In the genomic region with DNA sequence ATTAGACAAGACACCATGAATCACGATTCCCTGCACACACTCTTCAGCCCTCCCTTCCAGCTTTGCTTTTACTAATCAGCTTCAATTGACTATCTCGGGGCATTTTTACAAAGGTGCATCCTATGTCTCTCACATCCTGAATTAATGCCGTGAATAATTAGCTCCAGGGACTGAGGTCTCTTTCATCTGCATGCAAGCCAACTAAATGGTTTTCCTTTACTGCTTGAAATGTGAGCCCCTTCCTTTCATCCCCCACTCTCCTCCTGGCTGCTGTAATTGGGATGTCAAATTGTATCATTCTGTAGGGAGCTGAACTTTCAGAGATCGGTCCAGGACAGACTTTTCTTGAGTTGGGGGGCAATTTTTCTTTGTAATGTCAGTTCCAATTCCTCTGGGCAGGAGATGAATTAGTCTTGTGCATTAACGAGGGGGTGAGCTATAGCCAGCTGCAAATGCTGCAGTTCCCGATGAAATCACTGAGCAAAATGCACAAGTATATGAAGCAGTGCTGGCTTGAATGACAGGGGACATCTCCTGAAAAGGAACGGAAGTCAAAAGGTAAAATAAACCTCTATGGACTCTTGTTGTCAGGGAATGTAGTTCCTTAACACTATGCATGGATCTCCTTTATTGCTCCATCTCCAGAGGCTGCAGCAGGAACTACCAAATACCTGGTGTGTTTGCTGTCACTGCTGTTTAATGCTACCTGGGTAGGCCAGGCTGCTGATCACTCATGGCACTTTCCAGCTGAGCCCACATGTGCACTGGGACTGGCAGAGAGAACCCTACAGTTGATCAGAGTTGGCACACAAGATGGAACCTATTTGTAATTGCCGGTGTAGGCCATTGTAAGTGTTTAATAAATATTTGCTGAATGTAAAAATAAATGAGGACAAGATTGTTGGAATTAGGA, we compare ENCODE assay signal across 19 mouse cellular contexts.
A peak's percentile ranks its signal among the peaks of the same experiment; 100 is the strongest.
DNase-seq lines count a peak whose midpoint lies in the region; ATAC-seq and TF ChIP-seq lines count a peak whose summit lies in the region.
"Had no signal": no experiment of that assay in that cellular context is flagged by ENCODE, and none has a peak within 500 bp of the region (broad histone marks: within the 10 kb centered on the region; RNA-seq: fewer than 3 reads in every experiment).

No protein-coding gene starts in this region.

- H3K27ac ChIP-seq in forebrain, embryonic 15.5 days (replicated peaks): no peak overlapping the region
- H3K27ac ChIP-seq in midbrain, embryonic 14.5 days (replicated peaks; ENCODE audit: low read depth, low read length): peak overlapping the region; percentile 46
- H3K27ac ChIP-seq in liver, embryonic 11.5 days (ENCODE audit: low read depth, low read length): no peak overlapping the region
- H3K27ac ChIP-seq: liver, embryonic 13.5 days had no signal

- H3K9ac ChIP-seq in forebrain, embryonic 15.5 days (replicated peaks): no peak overlapping the region
- H3K9ac ChIP-seq in midbrain, embryonic 14.5 days (replicated peaks; ENCODE audit: low read length): no peak overlapping the region
- no peak overlapping the region for H3K9ac ChIP-seq in liver, embryonic 11.5 days (ENCODE audit: low read depth, low read length)
- H3K9ac ChIP-seq: liver, embryonic 13.5 days had no signal

- TF ChIP-seq CTCF in brain, embryonic 14.5 days (IDR thresholded peaks at IDR 0.05; ENCODE audit: borderline replicate concordance, extremely low read depth, insufficient read depth, insufficient read length): no peak

- 0 out of 2 replicates have a peak, but pooled peaks have one; percentile 46 for ATAC-seq in forebrain, embryonic 15.5 days (replicated peaks)
- ATAC-seq in midbrain, embryonic 14.5 days (ENCODE audit: low FRiP score, low TSS enrichment): peak; percentile 80; the same call in 1 of the 2 replicates
- no peak for ATAC-seq in liver, embryonic 11.5 days (replicated peaks; ENCODE audit: low FRiP score)
- no peak for ATAC-seq in frontal cortex, adult (ENCODE audit: low TSS enrichment)
- ATAC-seq: lung, postnatal 0 days had no signal

- no peak for TF ChIP-seq POLR2A in brain, embryonic 14.5 days (IDR thresholded peaks at IDR 0.05; ENCODE audit: borderline replicate concordance, extremely low read depth, insufficient read depth, insufficient read length, poor library complexity, severe bottlenecking)

- H3K36me3 ChIP-seq in forebrain, embryonic 15.5 days: no peaks in the 10 kb centered on the region
- no peaks in the 10 kb centered on the region for H3K36me3 ChIP-seq in midbrain, embryonic 14.5 days (ENCODE audit: control insufficient read depth, insufficient read depth, low read length)
- H3K36me3 ChIP-seq in liver, embryonic 11.5 days (ENCODE audit: control insufficient read depth, insufficient read depth, low read length): no peaks in the 10 kb centered on the region
- H3K36me3 ChIP-seq: G1E; liver, embryonic 13.5 days had no signal

- no peaks in the 10 kb centered on the region for H3K9me3 ChIP-seq in forebrain, embryonic 15.5 days
- H3K9me3 ChIP-seq in midbrain, embryonic 14.5 days (ENCODE audit: control insufficient read depth, low read length): no peaks in the 10 kb centered on the region
- no peaks in the 10 kb centered on the region for H3K9me3 ChIP-seq in liver, embryonic 11.5 days (ENCODE audit: control insufficient read depth, low read length)
- H3K9me3 ChIP-seq: G1E; liver, embryonic 13.5 days had no signal

- 12% methylated on average over 8 of the region's 8 CpGs for WGBS in forebrain, embryonic 15.5 days
- 13% methylated on average over 8 of the region's 8 CpGs for WGBS in midbrain, embryonic 14.5 days
- WGBS in liver, embryonic 11.5 days: 41% methylated on average over 8 of the region's 8 CpGs

- peaks cover 8% of the 10 kb centered on the region for H3K4me1 ChIP-seq in forebrain, embryonic 15.5 days
- peaks cover 10% of the 10 kb centered on the region; the same call in 1 of the 2 replicates for H3K4me1 ChIP-seq in midbrain, embryonic 14.5 days (ENCODE audit: control insufficient read depth, insufficient read depth, low read length)
- H3K4me1 ChIP-seq in liver, embryonic 11.5 days (replicated peaks; ENCODE audit: control insufficient read depth, insufficient read depth, low read length): no peaks in the 10 kb centered on the region
- H3K4me1 ChIP-seq: liver, embryonic 13.5 days had no signal

- H3K27me3 ChIP-seq in forebrain, embryonic 15.5 days: no peaks in the 10 kb centered on the region
- no peaks in the 10 kb centered on the region for H3K27me3 ChIP-seq in midbrain, embryonic 14.5 days (ENCODE audit: control insufficient read depth, insufficient read depth, low read length)
- H3K27me3 ChIP-seq in liver, embryonic 11.5 days (replicated peaks; ENCODE audit: control insufficient read depth, insufficient read depth, low read length): no peaks in the 10 kb centered on the region
- H3K27me3 ChIP-seq: liver, embryonic 13.5 days had no signal

- H3K4me3 ChIP-seq in forebrain, embryonic 15.5 days: no peak overlapping the region
- H3K4me3 ChIP-seq in midbrain, embryonic 14.5 days (replicated peaks; ENCODE audit: low read depth, low read length): no peak overlapping the region
- H3K4me3 ChIP-seq in liver, embryonic 11.5 days (ENCODE audit: low read depth, low read length): no peak overlapping the region
- H3K4me3 ChIP-seq: erythroblast, embryonic 14.5 days; liver, embryonic 13.5 days had no signal

- 0 out of 2 replicates have a peak overlapping the region, but pooled peaks have one; percentile 17 for H3K4me2 ChIP-seq in forebrain, embryonic 15.5 days (replicated peaks)
- peak overlapping the region; percentile 23; the same call in 1 of the 2 replicates for H3K4me2 ChIP-seq in midbrain, embryonic 14.5 days (ENCODE audit: low read length)
- no peak overlapping the region for H3K4me2 ChIP-seq in liver, embryonic 11.5 days
- H3K4me2 ChIP-seq: heart, embryonic 11.5 days; liver, embryonic 13.5 days had no signal

- peak; percentile 87 for DNase-seq in brain, embryonic 14.5 days (ENCODE audit: low read depth)
- peak; percentile 37 for DNase-seq in embryo, embryonic 9.5 days (ENCODE audit: extremely low spot score)
- DNase-seq in midbrain, embryonic 14.5 days: peak; percentile 72
- DNase-seq in left cerebral cortex, adult 18-20 months (ENCODE audit: low spot score in 2 of 2): no peak
- DNase-seq in right cerebral cortex, adult 18-20 months: no peak
- no peak for DNase-seq in liver, embryonic 11.5 days (ENCODE audit: low spot score)
- DNase-seq: adrenal gland, postnatal 25 days; cerebellum, postnatal 25 days; gastrocnemius, postnatal 10 days; kidney, adult 8-10 months; liver, embryonic 13.5 days; spleen, adult 18-20 months; thymus, postnatal 25 days had no signal

Comparison
In these comparisons a context has a peak if more than half of its experiments do, and no peak if none do; other contexts are left out.
1. DNase-seq: peak in brain, embryonic 14.5 days (single experiment), embryo, embryonic 9.5 days (single experiment) and midbrain, embryonic 14.5 days (single experiment); none in left cerebral cortex, adult 18-20 months (0 of 2), right cerebral cortex, adult 18-20 months (single experiment) and liver, embryonic 11.5 days (single experiment).
2. ATAC-seq: peak in forebrain, embryonic 15.5 days (single experiment) and midbrain, embryonic 14.5 days (single experiment); none in liver, embryonic 11.5 days (single experiment) and frontal cortex, adult (single experiment).